Mouse (Mus musculus) ES-Bruce4 (cell line): ENCODE results near the gene Wdr18. TPM values are rescaled to one million over a fixed set of nuclear protein-coding genes. Genes with fewer than 3 reads are reported as not detected.
A peak's percentile ranks its signal among the peaks of the same experiment; 100 is the strongest.

Source experiments
- H3K27ac ChIP-seq: 2 replicates; pipeline ENCODE4 v1.5.1; 2012; ENCODE audit warnings: low read length, inconsistent platforms; ENCODE audit not compliant: insufficient read depth
- H3K27me3 ChIP-seq: 2 replicates; pipeline ENCODE4 v1.6.1; 2012; ENCODE audit warnings: mild to moderate bottlenecking, low read length, inconsistent platforms; ENCODE audit not compliant: control insufficient read depth, poor library complexity, insufficient read depth, severe bottlenecking
- H3K36me3 ChIP-seq: 2 replicates; pipeline ENCODE4 v1.6.1; 2012; ENCODE audit warnings: inconsistent platforms, mild to moderate bottlenecking, low read length, moderate library complexity; ENCODE audit not compliant: control insufficient read depth, poor library complexity, insufficient read depth, severe bottlenecking
- H3K4me1 ChIP-seq: one replicate; pipeline ENCODE4 v1.8.1; 2011; ENCODE audit warnings: low read length; ENCODE audit not compliant: control insufficient read depth, insufficient read depth
- H3K4me3 ChIP-seq: 2 replicates; pipeline ENCODE4 v1.5.1; 2011; ENCODE audit warnings: low read depth, mild to moderate bottlenecking, low read length
- H3K9ac ChIP-seq: 2 replicates; pipeline ENCODE4 v1.6.1; 2012; ENCODE audit warnings: low read depth, mild to moderate bottlenecking, inconsistent platforms; ENCODE audit not compliant: poor library complexity, severe bottlenecking
- H3K9me3 ChIP-seq: replicated peaks from 2 replicates; pipeline ENCODE4 v1.6.1; 2012; ENCODE audit warnings: mild to moderate bottlenecking, low read length, inconsistent platforms; ENCODE audit not compliant: control insufficient read depth, poor library complexity, insufficient read depth, severe bottlenecking
- CTCF ChIP-seq: IDR thresholded peaks from one replicate; pipeline ENCODE4 v1.8.1; 2011; ENCODE audit warnings: low read depth, low read length
- EP300 ChIP-seq: IDR thresholded peaks from 2 replicates; pipeline ENCODE4 v1.6.1; 2011; ENCODE audit warnings: low read depth, low read length; ENCODE audit not compliant: insufficient read depth
- POLR2A ChIP-seq: IDR thresholded peaks from one replicate; pipeline ENCODE4 v1.8.1; 2011; ENCODE audit warnings: low read length; ENCODE audit not compliant: insufficient read depth
- polyA plus RNA-seq: library from polyadenylated mRNA; stranded (reverse); fragments of >200 nt; gene quantifications from 2 replicates; pipeline ENCODE4 v1.2.4, GENCODE M21; 2011; ENCODE audit warnings: low read depth; ENCODE audit not compliant: missing spikeins, insufficient read depth, insufficient read length

The Wdr18 gene
- polyA plus RNA-seq, 1 experiment, result 55.3 TPM

GRCm38 (mm10) chr10:79927324-79928029, 32.5 kb upstream of the Wdr18 start:
- H3K9me3 ChIP-seq, result no peaks in the 10 kb centered on the region
- peak overlapping the region; percentile 88 for H3K9ac ChIP-seq
- H3K27ac ChIP-seq, result no peak overlapping the region
- H3K4me1 ChIP-seq, result no peaks in the 10 kb centered on the region
- H3K27me3 ChIP-seq, result no peaks in the 10 kb centered on the region
- no peak for TF ChIP-seq POLR2A
- no peak for TF ChIP-seq CTCF
- TF ChIP-seq EP300, result no peak
- no peaks in the 10 kb centered on the region for H3K36me3 ChIP-seq
- peak overlapping the region; percentile 86 for H3K4me3 ChIP-seq

GRCm38 (mm10) chr10:79928030-79928694, 31.8 kb upstream of the Wdr18 start:
- Histone ChIP-seq H3K4me1 (no peaks in the 10 kb centered on the region), H3K27me3 (no peaks in the 10 kb centered on the region), H3K4me3 (peak overlapping the region; percentile 86), H3K9ac (peak overlapping the region; percentile 88), H3K9me3 (no peaks in the 10 kb centered on the region), H3K36me3 (no peaks in the 10 kb centered on the region), H3K27ac (no peak overlapping the region)
- TF ChIP-seq EP300 (no peak), CTCF (no peak), POLR2A (no peak)

- no peak overlapping the region for H3K9ac ChIP-seq
- H3K4me1 ChIP-seq, result no peaks in the 10 kb centered on the region
Observed at GRCm38 (mm10) chr10:79928907-79929701, 30.8 kb upstream of the Wdr18 start.

GRCm38 (mm10) chr10:79929967-79930825, 29.8 kb upstream of the Wdr18 start:
- no peaks in the 10 kb centered on the region for H3K9me3 ChIP-seq
- H3K27ac ChIP-seq, result no peak overlapping the region
- TF ChIP-seq POLR2A, result no peak
- no peak for TF ChIP-seq CTCF
- no peak for TF ChIP-seq EP300
- no peak overlapping the region for H3K9ac ChIP-seq
- no peaks in the 10 kb centered on the region for H3K4me1 ChIP-seq
- H3K36me3 ChIP-seq, result no peaks in the 10 kb centered on the region
- H3K4me3 ChIP-seq, result no peak overlapping the region
- no peaks in the 10 kb centered on the region for H3K27me3 ChIP-seq

More at GRCm38 (mm10) chr10:79928907-79929701, 30.8 kb upstream of the Wdr18 start:
- TF ChIP-seq POLR2A (no peak), CTCF (no peak), EP300 (no peak)
- H3K4me3 ChIP-seq, result no peak overlapping the region
- no peaks in the 10 kb centered on the region for H3K9me3 ChIP-seq
- no peak overlapping the region for H3K27ac ChIP-seq
- no peaks in the 10 kb centered on the region for H3K36me3 ChIP-seq
- H3K27me3 ChIP-seq, result no peaks in the 10 kb centered on the region

GRCm38 (mm10) chr10:79930826-79931186, 29.1 kb upstream of the Wdr18 start:
- no peaks in the 10 kb centered on the region for H3K9me3 ChIP-seq
- H3K9ac ChIP-seq, result no peak overlapping the region
- TF ChIP-seq POLR2A (no peak), EP300 (no peak), CTCF (no peak)
- no peak overlapping the region for H3K27ac ChIP-seq
- H3K4me1 ChIP-seq, result no peaks in the 10 kb centered on the region
- H3K4me3 ChIP-seq, result no peak overlapping the region
- H3K27me3 ChIP-seq, result no peaks in the 10 kb centered on the region
- H3K36me3 ChIP-seq, result no peaks in the 10 kb centered on the region
